Mouse (Mus musculus): ENCODE data around the gene Pstk. TPM values are rescaled to one million over a fixed set of nuclear protein-coding genes. Genes with fewer than 3 reads are reported as not detected.

Pstk gene
- total and polyA plus RNA-seq, 2 experiments, result 26.2 to 26.7 TPM

DNA sequence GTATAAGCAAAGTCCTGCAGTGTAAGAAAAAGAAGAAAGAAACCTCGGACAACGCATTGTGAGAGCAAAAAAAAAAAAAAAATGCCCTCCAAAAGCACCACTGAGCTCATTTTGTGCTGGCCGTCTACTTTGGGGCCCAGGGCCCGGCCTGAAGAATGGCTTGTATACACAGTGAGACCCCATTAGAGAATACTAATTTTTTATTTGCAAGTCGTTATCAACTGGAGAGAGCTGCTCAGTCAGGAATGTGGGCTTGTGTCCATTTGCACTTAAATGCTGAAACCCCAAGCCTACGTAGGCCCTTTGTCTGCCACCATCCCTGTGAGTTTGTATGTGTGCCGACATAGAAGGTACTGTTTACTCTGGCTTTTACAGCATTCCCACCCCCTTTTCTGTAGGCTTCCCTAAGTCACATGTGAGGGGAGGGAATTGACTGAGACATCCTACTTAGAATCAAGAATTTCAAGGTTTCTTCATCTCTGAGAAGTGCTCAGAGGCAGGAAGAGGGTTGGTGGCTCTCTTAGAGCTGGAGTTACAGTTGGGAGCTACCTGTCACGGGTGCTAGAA lies 33.4 kb upstream of the Pstk start:
- Histone ChIP-seq H3K27me3 (ENCODE audit: control insufficient read depth, insufficient read depth, low read length) (no peaks in the 10 kb centered on the region), H3K27ac (replicated peaks; ENCODE audit: insufficient read depth, low read depth, low read length) (no peak overlapping the region), H3K79me2 (ENCODE audit: control insufficient read depth, insufficient read depth, low read length) (no peaks in the 10 kb centered on the region), H3K9ac (ENCODE audit: low read depth, low read length) (no peak overlapping the region), H3K36me3 (ENCODE audit: control insufficient read depth, insufficient read depth, low read length) (peaks cover 10% of the 10 kb centered on the region), H3K4me1 (ENCODE audit: control insufficient read depth, insufficient read depth, low read length) (no peaks in the 10 kb centered on the region), H3K4me3 (ENCODE audit: insufficient read depth, low read depth, low read length) (no peak overlapping the region)
- DNase-seq (ENCODE audit: extremely low read depth, low read depth, low spot score), result no peak
- no peak for TF ChIP-seq POLR2A (IDR thresholded peaks at IDR 0.05; ENCODE audit: extremely low read depth, insufficient read depth, low read length)
- TF ChIP-seq CTCF (IDR thresholded peaks at IDR 0.05; ENCODE audit: low read depth, low read length), result no peak
- 75% methylated on average over 8 of the region's 8 CpGs for WGBS

DNA sequence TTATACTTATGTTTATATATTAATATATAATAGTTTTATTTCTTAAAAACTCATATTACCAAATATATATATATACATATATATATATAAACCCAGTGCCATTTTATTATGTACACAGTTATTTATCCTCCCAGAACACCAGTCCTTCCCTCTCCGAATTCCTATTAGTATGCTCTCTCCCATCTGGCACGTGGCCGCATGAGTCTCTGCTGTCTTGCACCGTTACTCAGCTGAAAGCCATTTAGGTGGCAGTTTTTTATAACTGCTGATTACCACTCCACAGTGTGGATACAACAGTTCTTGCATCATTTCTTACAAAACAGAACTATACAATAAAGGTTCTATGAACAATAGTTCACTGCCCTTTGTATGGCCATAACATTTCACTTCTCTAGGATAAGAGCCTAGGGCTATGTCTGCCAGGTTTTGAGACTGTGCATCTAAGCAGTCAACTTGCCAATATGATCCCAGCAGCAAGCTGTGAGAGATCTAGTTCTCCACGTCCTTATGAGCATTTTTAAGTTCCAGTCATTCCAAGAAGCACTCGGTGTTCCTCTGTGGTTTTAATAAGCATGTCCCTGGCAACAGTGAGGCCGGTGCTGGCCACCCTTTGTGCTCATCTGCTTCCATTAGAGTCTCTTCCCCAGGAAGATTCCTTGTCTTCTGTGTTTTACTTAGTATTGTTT lies 24.9 kb upstream of the Pstk start:
- Histone ChIP-seq H3K79me2 (ENCODE audit: control insufficient read depth, insufficient read depth, low read length) (no peaks in the 10 kb centered on the region), H3K4me3 (ENCODE audit: insufficient read depth, low read depth, low read length) (no peak overlapping the region), H3K27me3 (ENCODE audit: control insufficient read depth, insufficient read depth, low read length) (no peaks in the 10 kb centered on the region), H3K4me1 (ENCODE audit: control insufficient read depth, insufficient read depth, low read length) (no peaks in the 10 kb centered on the region), H3K36me3 (ENCODE audit: control insufficient read depth, insufficient read depth, low read length) (peaks cover 34% of the 10 kb centered on the region), H3K27ac (replicated peaks; ENCODE audit: insufficient read depth, low read depth, low read length) (no peak overlapping the region), H3K9ac (ENCODE audit: low read depth, low read length) (no peak overlapping the region)
- TF ChIP-seq POLR2A (IDR thresholded peaks at IDR 0.05; ENCODE audit: extremely low read depth, insufficient read depth, low read length), result no peak
- no peak for TF ChIP-seq CTCF (IDR thresholded peaks at IDR 0.05; ENCODE audit: low read depth, low read length)
- DNase-seq (ENCODE audit: extremely low read depth, low read depth, low spot score), result no peak
- WGBS, result 91% methylated on average over 7 of the region's 7 CpGs

DNA sequence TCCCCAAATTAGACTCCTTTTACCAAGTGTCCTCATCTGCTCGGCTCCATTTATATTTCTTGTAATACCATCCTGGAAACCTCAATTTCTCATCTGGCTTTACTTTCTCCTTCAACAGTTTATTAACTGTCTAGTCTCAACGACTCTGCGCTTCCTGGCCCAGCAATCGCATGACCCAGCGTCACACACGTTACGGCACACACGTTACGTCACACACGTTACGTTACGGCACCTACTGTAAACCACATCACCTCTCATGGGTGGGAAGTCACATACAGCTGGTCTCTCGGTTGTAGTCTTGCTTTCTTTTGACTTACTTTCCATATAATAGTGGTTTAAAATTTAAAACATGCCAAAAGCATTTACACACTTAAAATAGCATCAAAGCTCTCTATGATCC lies 14.8 kb upstream of the Pstk start:
- no peaks in the 10 kb centered on the region for H3K79me2 ChIP-seq (ENCODE audit: control insufficient read depth, insufficient read depth, low read length)
- DNase-seq (ENCODE audit: extremely low read depth, low read depth, low spot score), result no peak
- H3K9ac ChIP-seq (ENCODE audit: low read depth, low read length), result no peak overlapping the region
- no peak for TF ChIP-seq POLR2A (IDR thresholded peaks at IDR 0.05; ENCODE audit: extremely low read depth, insufficient read depth, low read length)
- TF ChIP-seq CTCF (IDR thresholded peaks at IDR 0.05; ENCODE audit: low read depth, low read length), result no peak
- H3K36me3 ChIP-seq (ENCODE audit: control insufficient read depth, insufficient read depth, low read length), result peaks cover 22% of the 10 kb centered on the region
- no peak overlapping the region for H3K4me3 ChIP-seq (ENCODE audit: insufficient read depth, low read depth, low read length)
- H3K27ac ChIP-seq (replicated peaks; ENCODE audit: insufficient read depth, low read depth, low read length), result no peak overlapping the region
- 97% methylated on average over 13 of the region's 13 CpGs for WGBS
- no peaks in the 10 kb centered on the region for H3K27me3 ChIP-seq (ENCODE audit: control insufficient read depth, insufficient read depth, low read length)
- no peaks in the 10 kb centered on the region; the same call in 1 of the 2 replicates for H3K4me1 ChIP-seq (ENCODE audit: control insufficient read depth, insufficient read depth, low read length)

DNA sequence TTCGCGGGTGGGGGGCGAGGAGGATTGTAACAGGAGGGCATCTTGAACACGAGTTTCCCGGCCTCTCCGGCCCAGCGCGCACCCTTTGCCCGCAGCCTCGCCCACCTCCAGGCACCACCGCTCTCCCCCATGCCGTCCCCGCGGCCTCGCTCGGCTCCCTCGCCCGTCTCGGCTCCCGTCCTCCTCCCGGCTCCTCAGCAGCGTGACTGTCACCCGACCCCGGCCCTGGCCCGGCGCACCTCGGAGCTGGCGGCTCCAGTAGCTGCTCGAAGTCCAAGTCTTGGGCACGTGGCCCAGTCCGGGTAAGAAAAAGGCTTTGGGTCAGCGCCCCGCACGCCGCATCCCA lies 8.7 kb upstream of the Pstk start:
- WGBS, result under 1% methylated on average over 35 of the region's 35 CpGs
- Histone ChIP-seq H3K79me2 (ENCODE audit: control insufficient read depth, insufficient read depth, low read length) (no peaks in the 10 kb centered on the region), H3K4me3 (ENCODE audit: insufficient read depth, low read depth, low read length) (peak overlapping the region; percentile 87), H3K27ac (replicated peaks; ENCODE audit: insufficient read depth, low read depth, low read length) (peak overlapping the region; percentile 43), H3K36me3 (ENCODE audit: control insufficient read depth, insufficient read depth, low read length) (peaks cover 7% of the 10 kb centered on the region; the same call in 1 of the 2 replicates), H3K9ac (ENCODE audit: low read depth, low read length) (peak overlapping the region; percentile 95), H3K27me3 (ENCODE audit: control insufficient read depth, insufficient read depth, low read length) (no peaks in the 10 kb centered on the region), H3K4me1 (ENCODE audit: control insufficient read depth, insufficient read depth, low read length) (peaks cover 7% of the 10 kb centered on the region)
- no peak for DNase-seq (ENCODE audit: extremely low read depth, low read depth, low spot score)
- TF ChIP-seq POLR2A (IDR thresholded peaks at IDR 0.05; ENCODE audit: extremely low read depth, insufficient read depth, low read length) (0 out of 2 replicates have a peak, but pooled peaks have one; percentile 26), CTCF (IDR thresholded peaks at IDR 0.05; ENCODE audit: low read depth, low read length) (no peak)

DNA sequence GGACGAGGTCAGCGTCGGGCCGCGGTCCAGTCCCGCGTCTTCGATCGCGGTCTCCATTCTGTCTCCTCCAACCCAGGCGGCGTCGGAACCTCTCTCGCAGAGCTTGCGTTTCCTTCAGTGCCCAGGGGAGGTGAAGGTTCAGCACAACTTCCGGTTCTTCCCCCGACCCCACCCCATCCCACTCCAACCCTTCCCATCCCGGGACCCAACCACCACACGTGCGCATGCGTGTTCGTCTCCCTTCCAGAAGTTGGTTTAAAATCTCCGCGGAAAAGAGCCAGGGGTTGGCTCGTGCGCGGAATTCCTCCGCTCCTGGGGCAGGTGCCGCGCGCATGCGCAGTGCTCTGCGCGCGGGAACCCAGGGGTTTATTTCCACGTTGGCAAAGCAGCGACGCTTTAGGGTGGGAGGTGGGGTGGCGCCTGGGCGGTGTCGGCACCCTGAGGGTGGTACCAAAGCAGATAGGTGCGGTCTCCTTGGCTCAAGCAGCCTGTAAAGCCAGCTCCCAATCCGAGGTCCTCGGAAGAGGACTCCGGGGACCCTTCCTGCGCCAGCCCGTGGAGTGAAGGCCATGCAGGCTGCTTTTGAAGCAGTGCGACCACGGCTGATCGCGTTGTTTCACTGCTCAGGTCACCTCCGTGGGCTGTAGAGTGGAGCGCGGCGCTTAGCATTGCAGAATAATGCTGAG lies 8.2 kb upstream of the Pstk start, which contains the start of gene 2310057M21Rik:
2310057M21Rik (minus strand) TSS at position 145 of the 686 bp plus-strand sequence.
- peak within 1 kb of the TSS; percentile 64 for H3K27ac ChIP-seq (replicated peaks; ENCODE audit: insufficient read depth, low read depth, low read length)
- peak within 1 kb of the TSS; percentile 95 for H3K9ac ChIP-seq (ENCODE audit: low read depth, low read length)
- no peaks in the 10 kb centered on the region for H3K27me3 ChIP-seq (ENCODE audit: control insufficient read depth, insufficient read depth, low read length)
- H3K4me1 ChIP-seq (ENCODE audit: control insufficient read depth, insufficient read depth, low read length), result peaks cover 7% of the 10 kb centered on the region
- peaks cover 5% of the 10 kb centered on the region; the same call in 1 of the 2 replicates for H3K36me3 ChIP-seq (ENCODE audit: control insufficient read depth, insufficient read depth, low read length)
- H3K4me3 ChIP-seq (ENCODE audit: insufficient read depth, low read depth, low read length), result peak within 1 kb of the TSS; percentile 87
- WGBS, result under 1% methylated on average over 55 of the region's 55 CpGs
- no peaks in the 10 kb centered on the region for H3K79me2 ChIP-seq (ENCODE audit: control insufficient read depth, insufficient read depth, low read length)
- DNase-seq (ENCODE audit: extremely low read depth, low read depth, low spot score), result peak; percentile 94
- TF ChIP-seq CTCF (IDR thresholded peaks at IDR 0.05; ENCODE audit: low read depth, low read length), result no peak
- 0 out of 2 replicates have a peak, but pooled peaks have one; percentile 32 for TF ChIP-seq POLR2A (IDR thresholded peaks at IDR 0.05; ENCODE audit: extremely low read depth, insufficient read depth, low read length)
